ENCODE assay signal across 28 mouse cellular contexts in genomic region chr6:136276771-136277170, GRCm38 (mm10). TPM values are rescaled to one million over a fixed set of nuclear protein-coding genes. Genes with fewer than 3 reads are reported as not detected.
"Had no signal": no experiment of that assay in that cellular context is flagged by ENCODE, and none has a peak within 500 bp of the region (broad histone marks: within the 10 kb centered on the region; RNA-seq: fewer than 3 reads in every experiment).

No protein-coding gene starts in this region.

- H3K9me3 ChIP-seq: heart, embryonic 10.5 days; heart, embryonic 12.5 days; hindbrain, embryonic 10.5 days; hindbrain, embryonic 12.5 days; intestine, embryonic 15.5 days; limb, embryonic 10.5 days; limb, embryonic 12.5 days; liver, embryonic 13.5 days; liver, embryonic 15.5 days had no signal

- H3K4me1 ChIP-seq: heart, embryonic 10.5 days; heart, embryonic 12.5 days; hindbrain, embryonic 10.5 days; hindbrain, embryonic 12.5 days; limb, embryonic 10.5 days; liver, embryonic 13.5 days; liver, embryonic 15.5 days had no signal

- H3K27me3 ChIP-seq: heart, embryonic 12.5 days; hindbrain, embryonic 12.5 days; intestine, embryonic 15.5 days; limb, embryonic 12.5 days; liver, embryonic 13.5 days; liver, embryonic 15.5 days had no signal

- H3K4me2 ChIP-seq: heart, embryonic 12.5 days; hindbrain, embryonic 12.5 days; hindbrain, embryonic 14.5 days; intestine, embryonic 15.5 days; limb, embryonic 12.5 days; liver, embryonic 11.5 days; liver, embryonic 13.5 days; liver, embryonic 15.5 days had no signal

- H3K9ac ChIP-seq: heart, embryonic 12.5 days; hindbrain, embryonic 12.5 days; hindbrain, embryonic 14.5 days; intestine, embryonic 15.5 days; limb, embryonic 12.5 days; liver, embryonic 13.5 days; liver, embryonic 15.5 days had no signal

- ATAC-seq: hindbrain, embryonic 16.5 days; inflammation-experienced regulatory T-cells, adult 6 months; intestine, embryonic 15.5 days; intestine, postnatal 0 days had no signal

- H3K4me3 ChIP-seq: gastrocnemius, adult 2 months; heart, embryonic 10.5 days; heart, embryonic 12.5 days; hindbrain, embryonic 10.5 days; hindbrain, embryonic 12.5 days; intestine, embryonic 15.5 days; layer of hippocampus, adult 2 months; left cerebral cortex, adult 2 months; limb, embryonic 10.5 days; limb, embryonic 12.5 days; liver, embryonic 13.5 days; liver, embryonic 15.5 days had no signal

- DNase-seq: gastrocnemius, adult 2 months; gastrocnemius, postnatal 10 days; gastrocnemius, postnatal 25 days; heart, adult 18-20 months; heart, postnatal 10 days; heart, postnatal 4 days; kidney, postnatal 4 days; liver; liver, embryonic 13.5 days had no signal

- H3K36me3 ChIP-seq: heart, embryonic 10.5 days; heart, embryonic 12.5 days; hindbrain, embryonic 10.5 days; hindbrain, embryonic 12.5 days; intestine, embryonic 15.5 days; limb, embryonic 10.5 days; limb, embryonic 12.5 days; liver, embryonic 13.5 days; liver, embryonic 15.5 days had no signal

- H3K27ac ChIP-seq: gastrocnemius, adult 2 months; heart, embryonic 10.5 days; hindbrain, embryonic 10.5 days; hindbrain, embryonic 12.5 days; hindbrain, embryonic 14.5 days; intestine, embryonic 15.5 days; kidney, postnatal 0 days; layer of hippocampus, adult 2 months; left cerebral cortex, adult 2 months; limb, embryonic 10.5 days; limb, embryonic 12.5 days; liver, embryonic 13.5 days; liver, embryonic 15.5 days had no signal

RNA-seq across cellular contexts. Expression of gene Gm8994, which starts 50.6 kb away (rescaled TPM):
- polyA plus RNA-seq: frontal cortex, adult 2 months; heart, embryonic 10.5 days; heart, embryonic 12.5 days; heart, embryonic 14.5 days; heart, embryonic 16.5 days; hindbrain, embryonic 10.5 days; hindbrain, embryonic 12.5 days; hindbrain, embryonic 14.5 days; hindbrain, embryonic 16.5 days; inflammation-experienced regulatory T-cells, adult 6 months; intestine, embryonic 15.5 days; intestine, postnatal 0 days; kidney, postnatal 0 days; limb, embryonic 10.5 days; limb, embryonic 12.5 days; liver, embryonic 11.5 days; liver, embryonic 13.5 days; liver, embryonic 15.5 days had no signal
